Mouse (Mus musculus) adrenal gland, adult 8-10 months (tissue): ENCODE measurements around the gene Crip3. TPM values are rescaled to one million over a fixed set of nuclear protein-coding genes. Genes with fewer than 3 reads are reported as not detected.

Source experiments
- DNase-seq: peaks from one replicate; pipeline ENCODE4 v3.0.0; 2022
- total RNA-seq, 4 experiments: library from RNA; stranded (reverse); gene quantifications; 2 replicates each; pipeline ENCODE4 v1.2.4; 2022

Crip3 gene
- 1 to 10 TPM in 3 of 4 experiments, under 1 TPM in 1; 0.58 to 3.1 (median 2.2) TPM for total RNA-seq

DNA sequence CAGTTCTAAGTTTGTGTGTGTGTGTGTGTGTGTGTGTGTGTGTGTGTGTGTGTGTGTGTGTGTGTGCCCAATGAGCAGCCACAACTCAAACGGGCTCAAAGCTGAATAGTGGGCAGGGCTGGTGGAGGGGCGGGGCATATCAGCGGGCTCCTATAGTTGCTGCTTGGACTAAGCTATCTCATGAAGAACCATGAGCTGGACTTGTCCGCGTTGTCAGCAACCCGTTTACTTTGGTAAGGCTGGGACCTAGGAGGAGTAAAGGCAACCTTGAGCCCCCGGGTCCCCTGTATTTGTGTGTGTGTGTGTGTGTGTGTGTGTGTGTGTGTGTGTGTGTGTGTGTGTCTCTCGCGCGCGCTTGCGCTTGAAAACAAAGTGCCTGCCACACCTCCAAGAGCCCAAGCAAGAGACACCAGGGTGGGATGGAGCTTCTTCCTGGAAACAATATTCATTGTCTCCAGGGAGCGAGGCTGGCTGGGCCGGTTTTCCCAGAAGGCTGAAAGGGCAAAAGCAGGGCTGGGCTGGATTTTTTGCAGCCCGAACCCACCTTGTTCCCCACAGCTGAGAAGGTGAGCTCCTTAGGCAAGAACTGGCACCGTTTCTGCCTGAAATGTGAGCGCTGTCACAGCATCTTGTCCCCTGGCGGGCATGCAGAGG, at the start of gene Crip3:
Gene Crip3 (plus strand): TSS at position 166 of the 654 bp plus-strand sequence.
- DNase-seq: no peak

DNA sequence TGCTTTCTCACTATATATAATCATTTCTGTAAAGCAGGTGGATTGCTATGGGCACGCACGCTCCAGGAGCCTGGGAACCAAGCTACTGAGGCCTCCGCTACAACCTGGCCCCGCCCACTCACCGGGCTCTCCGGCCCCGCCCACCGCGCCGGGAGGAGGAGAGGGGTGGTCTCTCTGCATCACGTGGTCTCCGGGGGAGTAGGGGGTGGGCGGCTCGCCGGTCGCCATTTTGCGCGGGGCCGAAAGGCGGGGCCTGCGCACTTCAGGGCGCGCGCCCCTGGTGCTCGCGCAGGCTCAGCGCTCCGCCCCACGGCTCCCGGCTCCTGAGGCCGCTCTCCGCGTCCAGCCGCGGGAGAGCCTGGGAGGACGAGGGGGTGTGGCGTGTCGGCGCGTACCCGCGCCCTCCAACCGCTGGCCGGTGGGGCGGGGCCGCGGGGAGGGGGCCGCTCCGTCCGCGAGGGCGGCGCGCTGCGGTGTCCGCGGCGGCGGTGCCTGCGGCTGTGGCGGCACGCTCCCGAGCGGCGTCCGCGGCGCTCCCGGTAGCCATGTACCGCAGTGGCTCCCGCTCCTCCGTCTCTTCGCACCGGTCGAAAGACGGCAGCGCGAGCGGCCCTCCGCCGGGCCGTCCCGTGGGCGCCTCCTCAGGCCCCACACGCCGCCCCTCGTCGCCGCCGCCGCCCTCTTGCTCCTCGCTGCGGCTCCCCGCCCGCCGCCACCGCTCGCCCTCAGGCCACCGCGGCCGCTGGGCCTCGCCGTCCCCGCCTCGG, 45.2 kb upstream of the Crip3 start, which contains the start of gene Zfp318:
Gene Zfp318 (plus strand): TSS at position 438 of the 767 bp plus-strand sequence.
- DNase-seq: peak; percentile 97

DNA sequence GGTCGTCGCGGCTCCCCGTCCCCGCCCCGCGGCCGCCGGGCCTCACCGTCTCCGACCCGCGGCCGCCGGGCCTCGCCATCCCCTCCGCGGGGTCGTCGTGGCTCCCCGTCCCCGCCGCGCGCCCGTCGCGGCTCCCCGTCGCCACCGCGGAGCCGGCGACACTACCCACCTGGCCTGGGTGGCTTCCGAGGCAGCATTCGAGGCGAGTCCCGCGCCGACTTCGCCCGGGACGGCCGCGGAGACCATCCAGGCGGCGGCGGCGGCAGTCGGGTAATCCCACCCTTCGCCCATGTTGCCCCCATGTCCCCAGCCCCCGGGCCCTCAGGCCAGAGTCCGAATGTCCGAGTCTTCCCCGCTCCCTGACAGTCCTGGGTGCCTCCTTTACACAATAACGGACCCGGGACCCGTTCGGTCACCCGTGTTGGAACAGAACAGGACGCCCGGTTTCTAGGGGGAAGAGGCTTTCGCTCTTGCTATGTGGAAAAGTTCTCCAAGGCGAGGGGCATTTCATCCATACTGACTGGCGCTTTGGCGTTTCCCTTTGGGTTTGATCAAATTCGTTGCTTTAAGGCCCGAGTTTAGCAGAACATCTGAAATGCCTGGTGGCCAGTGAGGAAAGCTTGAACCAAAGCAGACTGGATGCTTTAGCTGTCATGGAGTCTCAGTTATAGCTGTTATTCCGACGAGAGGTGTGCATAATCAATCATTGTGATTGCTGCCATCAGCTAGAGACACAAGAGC, 44.5 kb upstream of the Crip3 start:
- DNase-seq: no peak

DNA sequence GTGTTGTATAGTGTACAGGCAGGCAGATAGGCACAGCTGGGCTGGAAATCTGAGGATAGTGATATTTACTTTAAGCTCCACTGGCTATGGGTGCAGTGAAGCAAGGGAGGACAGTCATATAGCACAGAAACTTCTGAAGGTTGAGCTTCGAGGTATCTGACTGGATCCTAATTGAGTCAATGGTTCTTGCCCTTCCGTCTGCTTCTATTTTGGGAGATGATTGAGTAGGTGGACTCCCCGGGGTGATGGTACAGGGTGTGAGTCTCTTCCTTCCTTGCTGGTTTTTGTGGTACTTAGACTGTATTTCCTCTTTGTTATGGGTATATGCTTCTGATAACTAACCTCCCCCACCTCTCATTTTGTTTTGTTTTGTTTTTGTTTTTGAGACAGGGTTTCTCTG, 40.5 kb upstream of the Crip3 start:
- DNase-seq: no peak

GRCm38 (mm10) chr17:46393012-46393411, 35.7 kb upstream of the Crip3 start:
- no peak for DNase-seq

- DNase-seq: no peak
Measured at GRCm38 (mm10) chr17:46394631-46395030, 34.1 kb upstream of the Crip3 start.

DNA sequence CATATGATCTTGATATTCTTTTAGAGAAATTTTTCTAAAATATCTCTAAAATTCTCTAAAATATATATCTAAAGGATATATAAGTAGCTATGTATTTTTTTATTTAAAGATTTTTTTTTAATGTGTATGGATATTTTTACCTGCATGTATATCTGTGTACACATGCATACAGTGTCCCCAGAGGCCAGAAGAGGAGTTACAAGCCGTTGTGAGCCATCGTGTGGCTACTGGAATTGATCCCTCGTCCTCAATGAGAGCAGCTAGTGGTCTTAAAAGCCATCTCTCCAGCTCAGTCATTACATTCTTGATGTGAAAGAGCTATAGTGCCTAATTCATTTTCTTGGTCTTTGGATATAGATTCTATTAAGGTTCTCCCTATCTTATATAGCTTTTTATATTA, 20.2 kb upstream of the Crip3 start:
- DNase-seq: no peak

GRCm38 (mm10) chr17:46418628-46419027, 10.1 kb upstream of the Crip3 start:
- DNase-seq: no peak

DNA sequence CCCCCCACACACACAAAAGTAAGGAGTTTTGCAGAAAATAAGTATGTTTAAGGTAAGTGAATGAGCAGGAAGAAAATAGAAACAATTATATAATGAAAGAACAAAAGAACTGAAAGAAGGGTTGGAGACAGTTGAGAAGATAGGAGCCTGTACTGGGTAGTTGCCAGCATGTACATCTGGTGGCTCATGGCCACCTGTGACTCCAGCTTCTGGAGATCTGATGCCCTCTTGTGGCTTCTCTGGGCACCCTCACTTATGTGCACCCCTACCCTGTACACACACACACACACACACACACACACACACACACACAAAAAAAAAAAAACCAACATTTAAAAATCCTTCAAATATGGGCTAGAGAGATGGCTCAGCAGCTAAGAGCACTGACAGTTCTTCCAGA, 9.0 kb upstream of the Crip3 start:
- DNase-seq: no peak

GRCm38 (mm10) chr17:46426496-46426895, 2.2 kb upstream of the Crip3 start:
- DNase-seq: no peak

DNA sequence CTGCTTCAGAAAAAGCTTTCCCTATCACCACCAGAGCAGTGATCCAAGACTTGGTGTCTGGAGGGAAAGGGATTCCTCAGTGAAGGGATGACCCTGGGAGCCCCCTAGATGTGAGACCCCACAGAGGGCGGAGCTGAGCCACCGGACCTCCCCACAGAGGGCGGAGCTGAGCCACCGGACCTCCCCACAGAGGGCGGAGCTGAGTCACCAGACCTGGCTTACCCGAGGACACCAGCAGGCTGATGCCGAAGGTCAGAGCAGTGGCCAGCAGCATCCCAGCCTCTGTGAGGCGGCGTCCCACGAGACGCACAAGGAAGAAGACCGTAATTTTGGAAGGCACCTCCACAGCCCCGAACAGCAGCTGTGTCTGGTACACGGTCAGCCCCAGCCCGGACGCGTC, 4.9 kb downstream of the Crip3 start:
- DNase-seq: peak; percentile 30

GRCm38 (mm10) chr17:46436672-46437366, 8.1 kb downstream of the Crip3 start:
- DNase-seq: no peak

DNA sequence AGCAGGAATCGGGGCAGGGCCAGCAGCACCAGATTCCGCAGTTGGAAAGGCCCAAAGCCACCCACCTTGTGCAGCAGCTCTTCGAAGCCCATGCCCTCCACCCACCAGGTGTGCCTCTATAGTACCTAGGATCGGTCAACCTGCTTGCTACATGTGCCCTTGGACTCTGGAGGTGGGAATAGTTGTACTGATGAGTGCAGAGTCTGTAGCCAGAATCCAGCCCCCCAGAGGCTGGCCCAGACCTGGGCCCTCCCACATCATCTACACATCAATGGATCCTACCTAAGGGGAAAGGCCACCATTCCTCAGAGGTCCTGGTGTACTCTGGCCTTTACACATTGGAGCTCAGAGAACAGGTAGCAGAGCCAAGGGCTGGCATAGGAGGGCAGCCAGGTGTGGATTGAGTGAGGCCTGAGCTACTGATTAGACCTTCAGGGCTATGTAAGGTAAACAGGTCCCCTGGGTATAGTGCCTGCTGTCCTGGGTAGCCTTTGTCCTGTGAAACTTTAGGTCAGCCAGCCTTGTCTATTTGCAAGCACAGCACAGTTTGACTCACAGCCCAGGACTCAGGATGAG, 9.7 kb downstream of the Crip3 start, which contains the start of gene Slc22a7:
Gene Slc22a7 (minus strand): TSS at position 160 of the 576 bp plus-strand sequence.
- no peak for DNase-seq

- no peak for DNase-seq
Measured at GRCm38 (mm10) chr17:46439176-46439575, 10.4 kb downstream of the Crip3 start.

DNA sequence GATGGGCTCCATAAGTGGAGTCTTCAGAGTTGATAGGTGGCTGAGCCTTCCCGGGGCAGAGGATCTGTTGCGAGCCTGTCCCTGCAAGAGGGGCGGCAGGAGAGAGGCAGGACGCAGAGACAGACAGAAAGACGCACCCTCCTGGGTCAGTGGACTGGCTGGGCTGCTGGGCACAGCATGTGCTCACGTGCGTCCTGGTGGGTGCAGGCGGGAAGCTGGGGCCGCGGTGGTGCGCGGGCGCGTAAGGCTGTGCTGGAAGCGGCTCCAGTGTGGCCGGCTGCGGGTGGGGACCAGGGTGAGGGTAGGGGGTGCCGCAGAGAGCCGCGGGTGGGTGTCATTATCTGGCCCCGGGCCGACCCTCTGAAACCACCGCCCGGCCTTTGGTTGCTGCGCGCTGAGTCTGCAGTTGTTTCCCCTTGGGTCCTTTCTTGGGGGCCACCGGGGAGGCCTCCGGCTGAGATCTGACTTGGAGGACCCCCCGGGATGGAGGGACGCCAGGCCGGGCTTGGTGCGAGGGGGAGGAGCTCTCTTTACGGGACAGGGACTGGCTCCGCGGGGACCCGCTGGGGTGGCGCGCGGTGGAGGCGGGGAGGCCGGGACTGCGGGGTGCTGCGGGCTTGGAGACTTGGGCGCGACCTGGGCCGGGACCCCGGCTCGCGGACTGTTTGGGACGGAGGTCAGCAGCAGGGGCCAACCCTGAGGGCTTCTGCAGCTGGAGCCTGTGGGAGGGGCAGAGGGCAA, 16.3 kb downstream of the Crip3 start:
- no peak for DNase-seq

DNA sequence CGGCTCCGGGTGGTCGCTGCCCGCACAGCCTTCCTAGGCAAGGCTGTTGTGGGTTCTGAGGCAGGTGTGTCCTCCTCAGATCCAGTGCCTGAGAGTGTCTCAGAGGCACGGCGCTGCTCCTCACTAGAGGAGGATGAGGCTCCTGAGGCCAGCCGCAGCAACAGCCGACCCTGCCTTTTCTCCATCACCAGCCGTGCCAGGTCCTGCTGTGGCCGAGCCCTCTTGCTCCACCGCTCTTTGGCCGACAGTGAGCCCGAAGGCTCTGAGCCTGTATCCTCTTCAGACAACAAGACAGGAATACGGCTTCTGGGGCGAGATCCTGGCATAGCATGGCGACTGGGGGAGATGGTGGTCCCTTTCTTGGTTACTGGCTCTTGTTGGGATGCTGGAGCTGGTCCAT, 17.5 kb downstream of the Crip3 start:
- no peak for DNase-seq

DNA sequence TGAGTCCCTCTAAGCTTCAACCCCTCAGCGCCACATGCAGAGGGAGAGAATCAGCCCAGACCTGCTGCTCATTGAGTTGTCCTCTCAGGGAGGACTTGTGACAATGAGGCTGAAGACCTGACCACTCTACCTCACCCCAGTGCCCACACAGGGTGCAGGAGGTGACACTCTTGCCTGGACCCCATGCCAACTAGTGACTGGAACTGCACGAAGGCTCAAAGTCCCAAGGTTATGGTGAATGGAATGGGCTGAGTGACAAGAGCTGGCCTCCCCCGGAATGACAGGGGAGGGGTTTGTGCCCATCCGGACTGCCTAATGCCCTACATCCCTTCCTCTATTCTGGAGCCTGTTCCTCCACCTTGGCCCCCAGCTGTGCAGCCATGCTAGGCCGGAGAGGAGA, 24.0 kb downstream of the Crip3 start:
- no peak for DNase-seq

GRCm38 (mm10) chr17:46453302-46453948, 24.7 kb downstream of the Crip3 start:
- no peak for DNase-seq

- DNase-seq: no peak
Measured at GRCm38 (mm10) chr17:46453970-46454411, 25.3 kb downstream of the Crip3 start.

GRCm38 (mm10) chr17:46454539-46454938, 25.8 kb downstream of the Crip3 start:
- no peak for DNase-seq
